Mouse (Mus musculus): ENCODE measurements around the gene Opa3. TPM values are rescaled to one million over a fixed set of nuclear protein-coding genes. Genes with fewer than 3 reads are reported as not detected.

The Opa3 gene
- polyA plus RNA-seq, 1 experiment from 2014 or later = 35.2 TPM

GRCm38 (mm10) chr7:19246855-19247254 lies 18.7 kb downstream of the Opa3 start:
- WGBS = 93% methylated on average over 1 of the region's 1 CpGs
- no peaks in the 10 kb centered on the region for H3K27me3 ChIP-seq (replicated peaks)
- H3K36me3 ChIP-seq = peaks cover 36% of the 10 kb centered on the region
- H3K4me3 ChIP-seq = no peak overlapping the region
- 0 out of 2 replicates have a peak, but pooled peaks cover 9% of the 10 kb centered on the region for H3K4me1 ChIP-seq
- ATAC-seq (ENCODE audit: extremely low read depth, insufficient number of reproducible peaks, low FRiP score, low TSS enrichment) = no peak
- H3K9ac ChIP-seq = no peak overlapping the region
- H3K4me2 ChIP-seq = no peak overlapping the region
- no peak overlapping the region for H3K27ac ChIP-seq (replicated peaks)
- no peaks in the 10 kb centered on the region for H3K9me3 ChIP-seq

- Histone ChIP-seq H3K27ac (replicated peaks) (no peak overlapping the region), H3K9ac (no peak overlapping the region), H3K36me3 (peaks cover 33% of the 10 kb centered on the region), H3K4me3 (no peak overlapping the region), H3K9me3 (no peaks in the 10 kb centered on the region), H3K4me2 (no peak overlapping the region), H3K27me3 (replicated peaks) (no peaks in the 10 kb centered on the region), H3K4me1 (0 out of 2 replicates have a peak, but pooled peaks cover 9% of the 10 kb centered on the region)
- 93% methylated on average over 2 of the region's 2 CpGs for WGBS
- no peak for ATAC-seq (ENCODE audit: extremely low read depth, insufficient number of reproducible peaks, low FRiP score, low TSS enrichment)
Observed at GRCm38 (mm10) chr7:19247511-19247910, 19.4 kb downstream of the Opa3 start.

- 74% methylated on average over 4 of the region's 4 CpGs for WGBS
- no peak overlapping the region for H3K4me3 ChIP-seq
- H3K9ac ChIP-seq = no peak overlapping the region
- no peaks in the 10 kb centered on the region for H3K9me3 ChIP-seq
- ATAC-seq (ENCODE audit: extremely low read depth, insufficient number of reproducible peaks, low FRiP score, low TSS enrichment) = no peak
- H3K4me1 ChIP-seq = 0 out of 2 replicates have a peak, but pooled peaks cover 3% of the 10 kb centered on the region
- no peaks in the 10 kb centered on the region for H3K27me3 ChIP-seq (replicated peaks)
- no peak overlapping the region for H3K27ac ChIP-seq (replicated peaks)
- H3K36me3 ChIP-seq = peaks cover 36% of the 10 kb centered on the region
- no peak overlapping the region for H3K4me2 ChIP-seq
Observed at GRCm38 (mm10) chr7:19252078-19252477, 23.9 kb downstream of the Opa3 start.

- Histone ChIP-seq H3K27me3 (replicated peaks) (no peaks in the 10 kb centered on the region), H3K4me2 (no peak overlapping the region), H3K9ac (no peak overlapping the region), H3K4me3 (no peak overlapping the region), H3K4me1 (peaks cover 11% of the 10 kb centered on the region), H3K36me3 (peaks cover 42% of the 10 kb centered on the region), H3K27ac (replicated peaks) (0 out of 2 replicates have a peak overlapping the region, but pooled peaks have one; percentile 2), H3K9me3 (no peaks in the 10 kb centered on the region)
- no peak for ATAC-seq (ENCODE audit: extremely low read depth, insufficient number of reproducible peaks, low FRiP score, low TSS enrichment)
- 60% methylated on average over 5 of the region's 5 CpGs for WGBS
Observed at GRCm38 (mm10) chr7:19253437-19253836, 25.3 kb downstream of the Opa3 start.

- H3K9ac ChIP-seq = no peak overlapping the region
- 88% methylated on average over 17 of the region's 17 CpGs for WGBS
- no peaks in the 10 kb centered on the region for H3K9me3 ChIP-seq
- peaks cover 61% of the 10 kb centered on the region for H3K36me3 ChIP-seq
- H3K4me2 ChIP-seq = no peak overlapping the region
- no peak overlapping the region for H3K4me3 ChIP-seq
- H3K27ac ChIP-seq (replicated peaks) = no peak overlapping the region
- no peak for ATAC-seq (ENCODE audit: extremely low read depth, insufficient number of reproducible peaks, low FRiP score, low TSS enrichment)
- H3K4me1 ChIP-seq = peaks cover 11% of the 10 kb centered on the region
- H3K27me3 ChIP-seq (replicated peaks) = no peaks in the 10 kb centered on the region
Observed at GRCm38 (mm10) chr7:19255395-19255794, 27.3 kb downstream of the Opa3 start.

- ATAC-seq (ENCODE audit: extremely low read depth, insufficient number of reproducible peaks, low FRiP score, low TSS enrichment) = no peak
- Histone ChIP-seq H3K9me3 (no peaks in the 10 kb centered on the region), H3K4me1 (peaks cover 11% of the 10 kb centered on the region), H3K9ac (no peak overlapping the region), H3K27ac (replicated peaks) (no peak overlapping the region), H3K4me3 (no peak overlapping the region), H3K36me3 (peaks cover 73% of the 10 kb centered on the region), H3K4me2 (no peak overlapping the region), H3K27me3 (replicated peaks) (no peaks in the 10 kb centered on the region)
- WGBS = 75% methylated on average over 7 of the region's 7 CpGs
Observed at GRCm38 (mm10) chr7:19256567-19256966, 28.4 kb downstream of the Opa3 start.

- peak; percentile 77; the same call in 1 of the 2 replicates for ATAC-seq (ENCODE audit: extremely low read depth, insufficient number of reproducible peaks, low FRiP score, low TSS enrichment)
- H3K4me3 ChIP-seq = no peak overlapping the region
- H3K36me3 ChIP-seq = peaks cover 82% of the 10 kb centered on the region
- H3K9me3 ChIP-seq = no peaks in the 10 kb centered on the region
- no peak overlapping the region for H3K9ac ChIP-seq
- no peak overlapping the region for H3K27ac ChIP-seq (replicated peaks)
- H3K4me2 ChIP-seq = peak overlapping the region; percentile 4; the same call in 1 of the 2 replicates
- no peaks in the 10 kb centered on the region for H3K27me3 ChIP-seq (replicated peaks)
- H3K4me1 ChIP-seq = peaks cover 11% of the 10 kb centered on the region
- 40% methylated on average over 11 of the region's 11 CpGs for WGBS
Observed at GRCm38 (mm10) chr7:19257390-19258022, 29.4 kb downstream of the Opa3 start.

GRCm38 (mm10) chr7:19258336-19258735 lies 30.2 kb downstream of the Opa3 start:
- ATAC-seq (ENCODE audit: extremely low read depth, insufficient number of reproducible peaks, low FRiP score, low TSS enrichment) = no peak
- H3K4me3 ChIP-seq = no peak overlapping the region
- H3K4me2 ChIP-seq = no peak overlapping the region
- H3K4me1 ChIP-seq = peaks cover 8% of the 10 kb centered on the region
- 0 out of 2 replicates have a peak overlapping the region, but pooled peaks have one; percentile 5 for H3K27ac ChIP-seq (replicated peaks)
- WGBS = 76% methylated on average over 3 of the region's 3 CpGs
- H3K27me3 ChIP-seq (replicated peaks) = no peaks in the 10 kb centered on the region
- no peaks in the 10 kb centered on the region for H3K9me3 ChIP-seq
- no peak overlapping the region for H3K9ac ChIP-seq
- peaks cover 91% of the 10 kb centered on the region for H3K36me3 ChIP-seq

- peaks cover 54% of the 10 kb centered on the region for H3K4me1 ChIP-seq
- peak overlapping the region; percentile 63 for H3K9ac ChIP-seq
- H3K27ac ChIP-seq (replicated peaks) = 0 out of 2 replicates have a peak overlapping the region, but pooled peaks have one; percentile 24
- no peaks in the 10 kb centered on the region for H3K9me3 ChIP-seq
- ATAC-seq (ENCODE audit: extremely low read depth, insufficient number of reproducible peaks, low FRiP score, low TSS enrichment) = no peak
- H3K4me3 ChIP-seq = no peak overlapping the region
- H3K36me3 ChIP-seq = peaks cover 76% of the 10 kb centered on the region
- H3K4me2 ChIP-seq = peak overlapping the region; percentile 28
- 18% methylated on average over 7 of the region's 7 CpGs for WGBS
- H3K27me3 ChIP-seq (replicated peaks) = no peaks in the 10 kb centered on the region
Observed at GRCm38 (mm10) chr7:19265147-19265546, 37.0 kb downstream of the Opa3 start.

GRCm38 (mm10) chr7:19265928-19266822 lies 38.0 kb downstream of the Opa3 start:
- Histone ChIP-seq H3K27me3 (replicated peaks) (no peaks in the 10 kb centered on the region), H3K4me1 (peaks cover 59% of the 10 kb centered on the region), H3K4me2 (peak overlapping the region; percentile 28; the same call in 1 of the 2 replicates), H3K36me3 (peaks cover 66% of the 10 kb centered on the region), H3K27ac (replicated peaks) (peak overlapping the region; percentile 24; the same call in 1 of the 2 replicates), H3K9me3 (no peaks in the 10 kb centered on the region), H3K4me3 (no peak overlapping the region), H3K9ac (peak overlapping the region; percentile 63)
- 63% methylated on average over 10 of the region's 10 CpGs for WGBS
- no peak for ATAC-seq (ENCODE audit: extremely low read depth, insufficient number of reproducible peaks, low FRiP score, low TSS enrichment)

- WGBS = 47% methylated on average over 10 of the region's 10 CpGs
- Histone ChIP-seq H3K4me1 (peaks cover 59% of the 10 kb centered on the region), H3K27me3 (replicated peaks) (no peaks in the 10 kb centered on the region), H3K9ac (peak overlapping the region; percentile 63), H3K9me3 (no peaks in the 10 kb centered on the region), H3K36me3 (peaks cover 57% of the 10 kb centered on the region), H3K4me2 (0 out of 2 replicates have a peak overlapping the region, but pooled peaks have one; percentile 25), H3K4me3 (no peak overlapping the region), H3K27ac (replicated peaks) (peak overlapping the region; percentile 2; the same call in 1 of the 2 replicates)
- ATAC-seq (ENCODE audit: extremely low read depth, insufficient number of reproducible peaks, low FRiP score, low TSS enrichment) = no peak
Observed at GRCm38 (mm10) chr7:19267051-19267450, 38.9 kb downstream of the Opa3 start.

All from heart, embryonic 13.5 days (tissue).